Mouse (Mus musculus): ENCODE data around the gene Paip2b. TPM values are rescaled to one million over a fixed set of nuclear protein-coding genes. Genes with fewer than 3 reads are reported as not detected.
A peak's percentile ranks its signal among the peaks of the same experiment; 100 is the strongest.

Paip2b gene
- polyA plus RNA-seq, 1 experiment: 4.1 TPM

GRCm38 (mm10) chr6:83779026-83779425 is 52.5 kb downstream of the Paip2b start:
- Histone ChIP-seq H3K36me3 (replicated peaks; ENCODE audit: low read length) (peaks cover under 1% of the 10 kb centered on the region), H3K9me3 (peaks cover 5% of the 10 kb centered on the region; the same call in 1 of the 2 replicates), H3K27me3 (replicated peaks) (peaks cover 28% of the 10 kb centered on the region), H3K4me1 (peaks cover 24% of the 10 kb centered on the region), H3K4me3 (replicated peaks) (no peak overlapping the region)
- TF ChIP-seq FLI1 (IDR thresholded peaks at IDR 0.05; ENCODE audit: low read length) (no peak), GATA1 (IDR thresholded peaks at IDR 0.05; ENCODE audit: borderline replicate concordance, low read length) (no peak)

- H3K27me3 ChIP-seq (replicated peaks): peaks cover 24% of the 10 kb centered on the region
- TF ChIP-seq GATA1 (IDR thresholded peaks at IDR 0.05; ENCODE audit: borderline replicate concordance, low read length): no peak
- no peak for TF ChIP-seq FLI1 (IDR thresholded peaks at IDR 0.05; ENCODE audit: low read length)
- H3K4me1 ChIP-seq: peaks cover 31% of the 10 kb centered on the region
- H3K9me3 ChIP-seq: peaks cover 5% of the 10 kb centered on the region; the same call in 1 of the 2 replicates
- peaks cover 7% of the 10 kb centered on the region for H3K36me3 ChIP-seq (replicated peaks; ENCODE audit: low read length)
- no peak overlapping the region for H3K4me3 ChIP-seq (replicated peaks)
These were observed 53.2 kb downstream of the Paip2b start for GRCm38 (mm10) chr6:83778306-83778705.

DNA sequence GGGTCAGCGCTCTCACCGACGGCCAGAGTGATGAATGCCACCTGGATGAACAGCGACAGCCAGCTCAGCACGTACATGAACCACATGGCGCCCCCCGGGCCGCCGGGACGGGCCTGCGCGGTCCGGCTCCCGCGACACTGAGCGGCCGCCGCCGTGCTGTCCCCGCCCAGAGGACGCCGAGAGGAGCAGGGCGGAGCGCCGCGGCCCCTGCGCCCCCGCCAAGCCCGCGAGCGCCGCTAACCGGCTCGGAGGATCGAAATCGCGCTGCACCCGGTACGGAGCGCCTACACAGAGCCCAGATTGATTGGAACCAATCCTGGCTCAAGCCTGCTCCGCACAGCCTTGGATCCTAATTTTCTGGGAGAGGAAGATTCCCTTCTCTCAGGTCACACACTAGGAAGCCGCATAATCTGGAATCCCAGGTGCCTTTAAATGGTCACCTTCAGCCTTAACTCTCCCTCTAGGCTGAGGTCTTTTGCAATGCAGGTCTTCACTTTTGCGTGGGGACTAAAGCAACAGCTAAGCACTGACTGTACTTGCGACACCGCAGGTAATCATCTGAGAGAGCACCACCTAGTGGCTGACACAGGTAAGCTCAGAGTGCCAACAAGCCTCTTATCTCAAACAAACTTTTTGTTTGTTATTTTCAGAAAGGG is 55.8 kb downstream of the Paip2b start, which contains the start of gene Tex261:
Tex261 (minus strand) TSS at position 176 of the 656 bp plus-strand sequence.
- TF ChIP-seq FLI1 (IDR thresholded peaks at IDR 0.05; ENCODE audit: low read length): no peak
- no peak for TF ChIP-seq GATA1 (IDR thresholded peaks at IDR 0.05; ENCODE audit: borderline replicate concordance, low read length)
- H3K4me3 ChIP-seq (replicated peaks): peak within 1 kb of the TSS; percentile 98
- H3K9me3 ChIP-seq: peaks cover 5% of the 10 kb centered on the region; the same call in 1 of the 2 replicates
- peaks cover 16% of the 10 kb centered on the region for H3K27me3 ChIP-seq (replicated peaks)
- H3K36me3 ChIP-seq (replicated peaks; ENCODE audit: low read length): peaks cover 33% of the 10 kb centered on the region
- peaks cover 41% of the 10 kb centered on the region for H3K4me1 ChIP-seq

DNA sequence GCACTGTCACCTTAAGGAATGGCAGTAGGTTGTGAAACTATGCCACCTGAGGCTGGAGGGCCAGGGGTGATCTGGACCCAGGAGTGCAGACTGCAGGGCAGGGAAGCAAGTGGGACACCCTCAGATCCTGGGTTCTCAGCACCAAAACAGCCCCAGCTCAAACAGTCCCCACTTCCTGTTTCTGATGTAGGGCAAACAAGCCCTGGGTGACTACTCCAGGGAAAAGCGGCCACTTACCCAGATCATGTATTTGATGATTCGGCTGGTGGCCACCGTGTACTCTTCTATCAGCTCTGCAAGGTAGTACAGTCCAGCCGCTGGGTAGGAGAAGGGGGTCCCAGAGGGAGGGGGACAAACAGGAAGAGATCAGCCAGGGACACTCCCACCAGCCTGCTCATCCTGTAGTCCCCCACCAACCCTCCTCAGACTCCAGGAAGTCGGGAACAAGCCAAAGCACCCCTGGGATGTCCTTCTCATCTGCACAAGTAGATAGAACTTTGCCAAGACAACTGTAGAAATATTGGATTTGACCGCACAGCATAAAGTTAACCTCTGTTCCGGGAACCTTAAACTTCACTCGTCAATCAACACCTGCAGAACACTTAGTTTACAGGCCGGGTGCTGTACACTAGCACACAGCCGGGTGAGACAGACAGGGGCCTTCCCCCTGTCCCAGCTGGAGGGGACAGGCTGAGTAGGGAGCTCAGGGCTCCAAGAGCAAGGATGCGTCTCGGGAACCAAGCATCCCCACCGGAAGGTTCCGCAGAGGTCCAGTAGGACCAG is 56.6 kb downstream of the Paip2b start:
- peak overlapping the region; percentile 98 for H3K4me3 ChIP-seq (replicated peaks)
- H3K36me3 ChIP-seq (replicated peaks; ENCODE audit: low read length): peaks cover 41% of the 10 kb centered on the region
- peaks cover 4% of the 10 kb centered on the region; the same call in 1 of the 2 replicates for H3K9me3 ChIP-seq
- TF ChIP-seq GATA1 (IDR thresholded peaks at IDR 0.05; ENCODE audit: borderline replicate concordance, low read length) (no peak), FLI1 (IDR thresholded peaks at IDR 0.05; ENCODE audit: low read length) (no peak)
- peaks cover 8% of the 10 kb centered on the region for H3K27me3 ChIP-seq (replicated peaks)
- H3K4me1 ChIP-seq: peaks cover 45% of the 10 kb centered on the region

- H3K4me1 ChIP-seq: peaks cover 53% of the 10 kb centered on the region
These were observed 57.4 kb downstream of the Paip2b start for GRCm38 (mm10) chr6:83774126-83774525.

GRCm38 (mm10) chr6:83768485-83768884 is 63.1 kb downstream of the Paip2b start:
- H3K27me3 ChIP-seq (replicated peaks): peaks cover 15% of the 10 kb centered on the region
- TF ChIP-seq GATA1 (IDR thresholded peaks at IDR 0.05; ENCODE audit: borderline replicate concordance, low read length) (no peak), FLI1 (IDR thresholded peaks at IDR 0.05; ENCODE audit: low read length) (no peak)
- H3K9me3 ChIP-seq: no peaks in the 10 kb centered on the region
- H3K4me1 ChIP-seq: peaks cover 32% of the 10 kb centered on the region
- H3K36me3 ChIP-seq (replicated peaks; ENCODE audit: low read length): peaks cover 77% of the 10 kb centered on the region
- H3K4me3 ChIP-seq (replicated peaks): no peak overlapping the region

More at GRCm38 (mm10) chr6:83774126-83774525, 57.4 kb downstream of the Paip2b start:
- TF ChIP-seq FLI1 (IDR thresholded peaks at IDR 0.05; ENCODE audit: low read length) (no peak), GATA1 (IDR thresholded peaks at IDR 0.05; ENCODE audit: borderline replicate concordance, low read length) (no peak)
- no peaks in the 10 kb centered on the region for H3K9me3 ChIP-seq
- H3K27me3 ChIP-seq (replicated peaks): no peaks in the 10 kb centered on the region
- H3K36me3 ChIP-seq (replicated peaks; ENCODE audit: low read length): peaks cover 49% of the 10 kb centered on the region
- peak overlapping the region; percentile 98 for H3K4me3 ChIP-seq (replicated peaks)

- Histone ChIP-seq H3K4me3 (replicated peaks) (no peak overlapping the region), H3K36me3 (replicated peaks; ENCODE audit: low read length) (peaks cover 63% of the 10 kb centered on the region), H3K9me3 (no peaks in the 10 kb centered on the region), H3K27me3 (replicated peaks) (peaks cover 30% of the 10 kb centered on the region), H3K4me1 (peaks cover 32% of the 10 kb centered on the region)
- no peak for TF ChIP-seq GATA1 (IDR thresholded peaks at IDR 0.05; ENCODE audit: borderline replicate concordance, low read length)
- no peak for TF ChIP-seq FLI1 (IDR thresholded peaks at IDR 0.05; ENCODE audit: low read length)
These were observed 64.6 kb downstream of the Paip2b start for GRCm38 (mm10) chr6:83766982-83767381.

- H3K4me1 ChIP-seq: peaks cover 13% of the 10 kb centered on the region
- peaks cover 61% of the 10 kb centered on the region for H3K27me3 ChIP-seq (replicated peaks)
- TF ChIP-seq FLI1 (IDR thresholded peaks at IDR 0.05; ENCODE audit: low read length) (no peak), GATA1 (IDR thresholded peaks at IDR 0.05; ENCODE audit: borderline replicate concordance, low read length) (no peak)
- peak overlapping the region; percentile 51 for H3K4me3 ChIP-seq (replicated peaks)
- peaks cover 23% of the 10 kb centered on the region for H3K36me3 ChIP-seq (replicated peaks; ENCODE audit: low read length)
- H3K9me3 ChIP-seq: no peaks in the 10 kb centered on the region
These were observed 68.6 kb downstream of the Paip2b start for GRCm38 (mm10) chr6:83762880-83763431.

DNA sequence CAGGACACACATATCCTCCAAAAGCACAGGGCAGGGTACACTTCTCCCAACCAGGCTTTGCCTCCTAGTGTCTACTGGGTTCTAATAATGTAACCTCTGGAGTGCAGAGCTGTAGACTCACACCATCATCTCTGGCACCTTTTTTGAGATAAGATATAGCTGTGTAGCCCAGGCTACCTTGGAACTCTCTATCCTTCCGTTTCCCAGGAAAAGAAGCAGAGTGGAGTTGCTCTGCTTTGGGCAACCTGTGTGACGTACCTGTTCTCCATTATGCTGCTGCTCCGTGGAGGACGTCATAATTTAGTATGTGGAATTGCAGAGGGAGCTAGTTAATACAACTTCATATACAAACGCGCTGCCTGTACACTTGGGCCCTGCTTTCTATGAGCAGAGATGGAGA is 69.2 kb downstream of the Paip2b start, which contains the start of gene Ankrd53:
Ankrd53 (plus strand) TSS at position 301 of the 400 bp plus-strand sequence.
- H3K36me3 ChIP-seq (replicated peaks; ENCODE audit: low read length): peaks cover 18% of the 10 kb centered on the region
- H3K4me1 ChIP-seq: peaks cover 16% of the 10 kb centered on the region
- peak within 1 kb of the TSS; percentile 51 for H3K4me3 ChIP-seq (replicated peaks)
- no peaks in the 10 kb centered on the region for H3K9me3 ChIP-seq
- TF ChIP-seq FLI1 (IDR thresholded peaks at IDR 0.05; ENCODE audit: low read length) (no peak), GATA1 (IDR thresholded peaks at IDR 0.05; ENCODE audit: borderline replicate concordance, low read length) (no peak)
- peaks cover 67% of the 10 kb centered on the region for H3K27me3 ChIP-seq (replicated peaks)
